Mouse (Mus musculus) ES-E14 (cell line): Measurements from ENCODE around the gene Bcas2.

Experiments
- HCFC1 ChIP-seq: IDR thresholded peaks from 2 replicates; pipeline ENCODE4 v1.6.1; 2012; ENCODE audit warnings: low read length, inconsistent platforms, borderline replicate concordance; ENCODE audit not compliant: insufficient read depth
- MAFK ChIP-seq: IDR thresholded peaks from 2 replicates; pipeline ENCODE4 v1.6.1; 2014; ENCODE audit warnings: mild to moderate bottlenecking, low read depth, low read length, inconsistent platforms; ENCODE audit not compliant: insufficient read depth
- ZNF384 ChIP-seq: IDR thresholded peaks from 2 replicates; pipeline ENCODE4 v1.6.1; 2012; ENCODE audit warnings: low read depth, low read length, inconsistent platforms

DNA sequence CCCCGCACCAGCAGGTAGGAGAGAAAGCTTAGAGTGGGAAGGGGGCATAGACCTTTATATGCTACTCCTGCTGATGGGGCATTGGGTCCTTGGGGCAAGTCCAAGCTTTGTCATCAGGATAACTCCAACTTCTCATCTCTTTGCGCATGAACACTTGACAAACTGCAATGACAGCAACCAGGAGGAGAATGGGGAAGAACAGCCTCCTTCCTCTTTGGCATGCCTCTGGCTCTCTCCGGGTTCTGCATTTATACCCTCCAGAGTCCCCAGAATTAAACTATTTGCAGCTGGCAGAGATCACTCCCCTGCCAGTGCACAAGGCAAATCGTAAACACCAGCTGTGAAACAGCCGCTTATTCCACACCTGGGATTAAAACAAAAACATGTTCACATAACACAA, 42.1 kb downstream of the Bcas2 start:
- TF ChIP-seq ZNF384 (no peak), HCFC1 (no peak), MAFK (no peak)
